Mouse (Mus musculus) ES-Bruce4 (cell line): ENCODE measurements around the gene Coasy. TPM values are rescaled to one million over a fixed set of nuclear protein-coding genes. Genes with fewer than 3 reads are reported as not detected.

Experiments used
- H3K27ac ChIP-seq: 2 replicates; pipeline ENCODE4 v1.5.1; 2012; ENCODE audit warnings: low read length, inconsistent platforms; ENCODE audit not compliant: insufficient read depth
- H3K27me3 ChIP-seq: 2 replicates; pipeline ENCODE4 v1.6.1; 2012; ENCODE audit warnings: mild to moderate bottlenecking, low read length, inconsistent platforms; ENCODE audit not compliant: control insufficient read depth, poor library complexity, insufficient read depth, severe bottlenecking
- H3K36me3 ChIP-seq: 2 replicates; pipeline ENCODE4 v1.6.1; 2012; ENCODE audit warnings: inconsistent platforms, mild to moderate bottlenecking, low read length, moderate library complexity; ENCODE audit not compliant: control insufficient read depth, poor library complexity, insufficient read depth, severe bottlenecking
- H3K4me1 ChIP-seq: one replicate; pipeline ENCODE4 v1.8.1; 2011; ENCODE audit warnings: low read length; ENCODE audit not compliant: control insufficient read depth, insufficient read depth
- H3K4me3 ChIP-seq: 2 replicates; pipeline ENCODE4 v1.5.1; 2011; ENCODE audit warnings: low read depth, mild to moderate bottlenecking, low read length
- H3K9ac ChIP-seq: 2 replicates; pipeline ENCODE4 v1.6.1; 2012; ENCODE audit warnings: low read depth, mild to moderate bottlenecking, inconsistent platforms; ENCODE audit not compliant: poor library complexity, severe bottlenecking
- H3K9me3 ChIP-seq: replicated peaks from 2 replicates; pipeline ENCODE4 v1.6.1; 2012; ENCODE audit warnings: mild to moderate bottlenecking, low read length, inconsistent platforms; ENCODE audit not compliant: control insufficient read depth, poor library complexity, insufficient read depth, severe bottlenecking
- CTCF ChIP-seq: IDR thresholded peaks from one replicate; pipeline ENCODE4 v1.8.1; 2011; ENCODE audit warnings: low read depth, low read length
- EP300 ChIP-seq: IDR thresholded peaks from 2 replicates; pipeline ENCODE4 v1.6.1; 2011; ENCODE audit warnings: low read depth, low read length; ENCODE audit not compliant: insufficient read depth
- POLR2A ChIP-seq: IDR thresholded peaks from one replicate; pipeline ENCODE4 v1.8.1; 2011; ENCODE audit warnings: low read length; ENCODE audit not compliant: insufficient read depth
- polyA plus RNA-seq: library from polyadenylated mRNA; stranded (reverse); fragments of >200 nt; gene quantifications from 2 replicates; pipeline ENCODE4 v1.2.4, GENCODE M21; 2011; ENCODE audit warnings: low read depth; ENCODE audit not compliant: missing spikeins, insufficient read depth, insufficient read length

Coasy gene
- polyA plus RNA-seq, 1 experiment = 21.7 TPM

GRCm38 (mm10) chr11:101070189-101070527 lies 12.2 kb upstream of the Coasy start:
- H3K27ac ChIP-seq = no peak overlapping the region
- TF ChIP-seq EP300 (no peak), POLR2A (no peak), CTCF (no peak)
- H3K9me3 ChIP-seq = no peaks in the 10 kb centered on the region
- peak overlapping the region; percentile 77 for H3K9ac ChIP-seq
- H3K27me3 ChIP-seq = no peaks in the 10 kb centered on the region
- H3K36me3 ChIP-seq = no peaks in the 10 kb centered on the region
- H3K4me1 ChIP-seq = no peaks in the 10 kb centered on the region
- peak overlapping the region; percentile 81 for H3K4me3 ChIP-seq

GRCm38 (mm10) chr11:101070987-101071386 lies 11.4 kb upstream of the Coasy start:
- H3K36me3 ChIP-seq = no peaks in the 10 kb centered on the region
- no peak overlapping the region for H3K9ac ChIP-seq
- H3K4me1 ChIP-seq = no peaks in the 10 kb centered on the region
- no peak overlapping the region for H3K27ac ChIP-seq
- H3K9me3 ChIP-seq = no peaks in the 10 kb centered on the region
- no peak overlapping the region for H3K4me3 ChIP-seq
- no peak for TF ChIP-seq EP300
- no peak for TF ChIP-seq POLR2A
- no peak for TF ChIP-seq CTCF
- H3K27me3 ChIP-seq = no peaks in the 10 kb centered on the region

- no peaks in the 10 kb centered on the region for H3K36me3 ChIP-seq
- H3K27me3 ChIP-seq = no peaks in the 10 kb centered on the region
- no peak overlapping the region for H3K9ac ChIP-seq
- no peak overlapping the region for H3K27ac ChIP-seq
- H3K4me1 ChIP-seq = no peaks in the 10 kb centered on the region
- no peaks in the 10 kb centered on the region for H3K9me3 ChIP-seq
- no peak overlapping the region for H3K4me3 ChIP-seq
- TF ChIP-seq POLR2A (no peak), EP300 (no peak)
These were observed 10.4 kb upstream of the Coasy start for GRCm38 (mm10) chr11:101071810-101072428.

GRCm38 (mm10) chr11:101078121-101078520 lies 4.2 kb upstream of the Coasy start, which contains the start of gene Hsd17b1:
TSS of gene Hsd17b1 (plus strand) at chr11:101078411.
- 0 out of 2 replicates have a peak, but pooled peaks cover 2% of the 10 kb centered on the region for H3K27me3 ChIP-seq
- TF ChIP-seq POLR2A (no peak), EP300 (no peak), CTCF (no peak)
- H3K36me3 ChIP-seq = no peaks in the 10 kb centered on the region
- no peak within 1 kb of the TSS for H3K27ac ChIP-seq
- H3K9ac ChIP-seq = peak within 1 kb of the TSS; percentile 33
- H3K4me1 ChIP-seq = no peaks in the 10 kb centered on the region
- H3K4me3 ChIP-seq = peak within 1 kb of the TSS; percentile 60
- no peaks in the 10 kb centered on the region for H3K9me3 ChIP-seq

- Histone ChIP-seq H3K4me3 (peak overlapping the region; percentile 60), H3K27me3 (0 out of 2 replicates have a peak, but pooled peaks cover 2% of the 10 kb centered on the region), H3K27ac (no peak overlapping the region), H3K9me3 (no peaks in the 10 kb centered on the region), H3K4me1 (peaks cover 2% of the 10 kb centered on the region), H3K9ac (peak overlapping the region; percentile 33), H3K36me3 (no peaks in the 10 kb centered on the region)
- no peak for TF ChIP-seq EP300
- no peak for TF ChIP-seq CTCF
- no peak for TF ChIP-seq POLR2A
These were observed 2.6 kb upstream of the Coasy start for GRCm38 (mm10) chr11:101079746-101080145.

GRCm38 (mm10) chr11:101080421-101080820 lies 1.9 kb upstream of the Coasy start:
- H3K36me3 ChIP-seq = no peaks in the 10 kb centered on the region
- 0 out of 2 replicates have a peak, but pooled peaks cover 2% of the 10 kb centered on the region for H3K27me3 ChIP-seq
- no peak overlapping the region for H3K27ac ChIP-seq
- TF ChIP-seq CTCF (no peak), POLR2A (no peak), EP300 (no peak)
- H3K4me1 ChIP-seq = peaks cover 2% of the 10 kb centered on the region
- H3K9me3 ChIP-seq = no peaks in the 10 kb centered on the region
- no peak overlapping the region for H3K4me3 ChIP-seq
- H3K9ac ChIP-seq = no peak overlapping the region
